Mouse (Mus musculus) adrenal gland, postnatal 25 days (tissue): ENCODE data around the gene Syt8. TPM values are rescaled to one million over a fixed set of nuclear protein-coding genes. Genes with fewer than 3 reads are reported as not detected.
A peak's percentile ranks its signal among the peaks of the same experiment; 100 is the strongest.

Source experiments
- DNase-seq: peaks from one replicate; pipeline ENCODE4 v3.0.0; 2021; ENCODE audit warnings: mixed read lengths
- total RNA-seq: library from RNA; stranded (reverse); gene quantifications from 2 replicates; pipeline ENCODE4 v1.2.3, GENCODE M21; 2021

Syt8 gene
- total RNA-seq, 1 experiment from 2014 or later: not detected

GRCm38 (mm10) chr7:142445324-142445723, 10.7 kb downstream of the Syt8 start:
- DNase-seq: no peak

- DNase-seq: no peak
Measured at GRCm38 (mm10) chr7:142446264-142446663, 11.6 kb downstream of the Syt8 start.

GRCm38 (mm10) chr7:142449038-142449617, 14.5 kb downstream of the Syt8 start:
- no peak for DNase-seq

- DNase-seq: no peak
Measured at GRCm38 (mm10) chr7:142454706-142455105, 20.1 kb downstream of the Syt8 start.

GRCm38 (mm10) chr7:142455251-142455650, 20.6 kb downstream of the Syt8 start:
- DNase-seq: no peak

GRCm38 (mm10) chr7:142456806-142457205, 22.2 kb downstream of the Syt8 start:
- no peak for DNase-seq

GRCm38 (mm10) chr7:142457227-142457811, 22.7 kb downstream of the Syt8 start:
- DNase-seq: no peak

- no peak for DNase-seq
Measured at GRCm38 (mm10) chr7:142458026-142458425, 23.4 kb downstream of the Syt8 start.

GRCm38 (mm10) chr7:142458676-142459298, 24.1 kb downstream of the Syt8 start:
- DNase-seq: no peak

GRCm38 (mm10) chr7:142459299-142459691, 24.6 kb downstream of the Syt8 start:
- DNase-seq: no peak

- no peak for DNase-seq
Measured at GRCm38 (mm10) chr7:142460636-142461077, 26.0 kb downstream of the Syt8 start, which contains the start of gene Lsp1. Gene Lsp1, plus strand, starts transcription at chr7:142460809.

- DNase-seq: no peak
Measured at GRCm38 (mm10) chr7:142461446-142461845, 26.8 kb downstream of the Syt8 start.

- DNase-seq: no peak
Measured at GRCm38 (mm10) chr7:142462190-142462589, 27.5 kb downstream of the Syt8 start.

- no peak for DNase-seq
Measured at GRCm38 (mm10) chr7:142462594-142463078, 28.0 kb downstream of the Syt8 start.

GRCm38 (mm10) chr7:142470171-142470691, 35.6 kb downstream of the Syt8 start:
- DNase-seq: no peak

GRCm38 (mm10) chr7:142470808-142471413, 36.3 kb downstream of the Syt8 start:
- no peak for DNase-seq

GRCm38 (mm10) chr7:142471414-142471861, 36.8 kb downstream of the Syt8 start:
- DNase-seq: no peak

- peak; percentile 29 for DNase-seq
Measured at GRCm38 (mm10) chr7:142471884-142472570, 37.4 kb downstream of the Syt8 start.

GRCm38 (mm10) chr7:142472936-142473335, 38.3 kb downstream of the Syt8 start:
- DNase-seq: no peak

- no peak for DNase-seq
Measured at GRCm38 (mm10) chr7:142473476-142473875, 38.8 kb downstream of the Syt8 start.

- DNase-seq: no peak
Measured at GRCm38 (mm10) chr7:142474799-142475198, 40.1 kb downstream of the Syt8 start.

- DNase-seq: no peak
Measured at GRCm38 (mm10) chr7:142475641-142476040, 41.0 kb downstream of the Syt8 start.
